Mouse (Mus musculus) mammary gland, adult 2 months (tissue): ENCODE data around the gene Vmn2r55. TPM values are rescaled to one million over a fixed set of nuclear protein-coding genes. Genes with fewer than 3 reads are reported as not detected.

Experiments used
- polyA plus RNA-seq: library from polyadenylated mRNA; depleted of rRNA; stranded (reverse); fragments of >200 nt; gene quantifications from 2 replicates; pipeline ENCODE4 v1.2.3, GENCODE M21; 2012; ENCODE audit warnings: low replicate concordance; rRNA removed

Gene Vmn2r55
- polyA plus RNA-seq, result not detected in 2 replicates

GRCm38 (mm10) chr7:12684903-12685302 lies at the start of gene Vmn2r55:
Gene Vmn2r55 (minus strand): TSS chr7:12685003.

GRCm38 (mm10) chr7:12640219-12640618 lies 44.6 kb downstream of the Vmn2r55 start, which contains the start of gene Vmn2r54:
Gene Vmn2r54 (minus strand): TSS chr7:12640319.

DNA sequence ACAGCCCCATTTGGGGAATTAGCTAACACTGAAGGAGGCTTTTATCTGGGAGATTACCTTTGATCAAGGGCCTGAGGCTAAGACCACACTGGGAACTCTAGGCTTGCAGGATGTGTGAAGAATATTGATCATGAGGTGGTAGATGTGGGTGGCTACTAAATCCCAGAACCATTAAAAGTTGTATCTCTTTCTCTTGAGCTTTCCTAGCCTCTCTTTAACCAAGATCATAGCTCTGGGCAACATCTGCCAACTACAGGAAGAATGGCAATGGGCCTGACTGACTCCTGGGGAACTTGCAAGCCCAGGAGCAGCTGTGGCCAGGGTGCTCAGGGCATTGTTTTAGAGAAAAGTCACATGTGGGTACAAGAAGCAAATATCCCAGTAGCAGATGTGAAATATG lies 76.1 kb downstream of the Vmn2r55 start, which contains the start of gene Vmn2r53:
TSS of gene Vmn2r53 (minus strand) at position 101 of the 400 bp plus-strand sequence.

Other genes starting within 250 kb of the Vmn2r55 start
- gene Zfp606, start 206.7 kb downstream of the Vmn2r55 start, polyA plus RNA-seq, result 2.8 and 3.6 TPM in 2 replicates
- gene 2900092C05Rik, start 172.5 kb downstream of the Vmn2r55 start, polyA plus RNA-seq, result not detected in 2 replicates
- not detected in 2 replicates for gene Vmn2r53, start 76.2 kb downstream of the Vmn2r55 start, polyA plus RNA-seq
- not detected in 2 replicates for gene Vmn2r54, start 44.7 kb downstream of the Vmn2r55 start, polyA plus RNA-seq
- gene Vmn2r56, start 50.0 kb upstream of the Vmn2r55 start, polyA plus RNA-seq, result not detected in 2 replicates
- 0.91 and 1.9 TPM in 2 replicates for gene Zscan18, start 118.6 kb upstream of the Vmn2r55 start, polyA plus RNA-seq
- 0.79 and 2.4 TPM in 2 replicates for gene Zfp329, start 133.9 kb upstream of the Vmn2r55 start, polyA plus RNA-seq
- gene Zfp110, start 149.8 kb upstream of the Vmn2r55 start, polyA plus RNA-seq, result 7.8 and 12.3 TPM in 2 replicates
- 0.56 and 1.6 TPM in 2 replicates for gene Zfp128, start 196.2 kb upstream of the Vmn2r55 start, polyA plus RNA-seq
- 8.4 and 18.4 TPM in 2 replicates for gene Zscan22, start 212.8 kb upstream of the Vmn2r55 start, polyA plus RNA-seq
- 2,239 and 2,291 TPM in 2 replicates for gene Rps5, start 237.3 kb upstream of the Vmn2r55 start, polyA plus RNA-seq
- gene Rnf225, start 242.4 kb upstream of the Vmn2r55 start, polyA plus RNA-seq, result 1.4 and 1.6 TPM in 2 replicates